Mouse (Mus musculus): Measurements from ENCODE around the gene Uxs1. TPM values are rescaled to one million over a fixed set of nuclear protein-coding genes. Genes with fewer than 3 reads are reported as not detected.

Uxs1 gene
- polyA plus RNA-seq (2015; fragmentation: Nextera tagmentation; extraction: Ambion mirVana): 20.2 and 21.3 TPM in 2 replicates

- peak within 1 kb of the TSS; percentile 93 for H3K4me3 ChIP-seq (replicated peaks; ENCODE audit: low read length)
- H3K36me3 ChIP-seq (ENCODE audit: control insufficient read depth, insufficient read depth, low read length): no peaks in the 10 kb centered on the region
- H3K9ac ChIP-seq (ENCODE audit: low read length): peak within 1 kb of the TSS; percentile 86
- peak within 1 kb of the TSS; percentile 97 for H3K4me2 ChIP-seq (ENCODE audit: low read depth, low read length)
- peak within 1 kb of the TSS; percentile 82 for H3K27ac ChIP-seq (ENCODE audit: low read length)
- under 1% methylated on average over 41 of the region's 41 CpGs for WGBS
- peak; percentile 98 for ATAC-seq (ENCODE audit: insufficient read depth, low FRiP score)
- H3K27me3 ChIP-seq (ENCODE audit: control insufficient read depth, insufficient read depth, low read length): no peaks in the 10 kb centered on the region
- H3K4me1 ChIP-seq (ENCODE audit: control insufficient read depth, insufficient read depth, low read length): peaks cover 9% of the 10 kb centered on the region
- H3K9me3 ChIP-seq (replicated peaks; ENCODE audit: control insufficient read depth, low read length): no peaks in the 10 kb centered on the region
Observed at GRCm38 (mm10) chr1:43827763-43828194, at the start of gene Uxs1. Gene Uxs1, minus strand, starts transcription at chr1:43827800.

GRCm38 (mm10) chr1:43877233-43877632 lies 49.6 kb upstream of the Uxs1 start:
- H3K4me3 ChIP-seq (replicated peaks; ENCODE audit: low read length): no peak overlapping the region
- no peaks in the 10 kb centered on the region for H3K27me3 ChIP-seq (ENCODE audit: control insufficient read depth, insufficient read depth, low read length)
- H3K36me3 ChIP-seq (ENCODE audit: control insufficient read depth, insufficient read depth, low read length): no peaks in the 10 kb centered on the region
- no peak overlapping the region for H3K4me2 ChIP-seq (ENCODE audit: low read depth, low read length)
- WGBS: 88% methylated on average over 6 of the region's 6 CpGs
- H3K27ac ChIP-seq (ENCODE audit: low read length): no peak overlapping the region
- ATAC-seq (ENCODE audit: insufficient read depth, low FRiP score): no peak
- no peak overlapping the region for H3K9ac ChIP-seq (ENCODE audit: low read length)
- no peaks in the 10 kb centered on the region for H3K9me3 ChIP-seq (replicated peaks; ENCODE audit: control insufficient read depth, low read length)
- no peaks in the 10 kb centered on the region for H3K4me1 ChIP-seq (ENCODE audit: control insufficient read depth, insufficient read depth, low read length)

GRCm38 (mm10) chr1:43871116-43871515 lies 43.5 kb upstream of the Uxs1 start:
- Histone ChIP-seq H3K36me3 (ENCODE audit: control insufficient read depth, insufficient read depth, low read length) (no peaks in the 10 kb centered on the region), H3K4me2 (ENCODE audit: low read depth, low read length) (no peak overlapping the region), H3K9ac (ENCODE audit: low read length) (no peak overlapping the region), H3K27ac (ENCODE audit: low read length) (no peak overlapping the region), H3K9me3 (replicated peaks; ENCODE audit: control insufficient read depth, low read length) (no peaks in the 10 kb centered on the region), H3K4me1 (ENCODE audit: control insufficient read depth, insufficient read depth, low read length) (0 out of 2 replicates have a peak, but pooled peaks cover 3% of the 10 kb centered on the region), H3K4me3 (replicated peaks; ENCODE audit: low read length) (no peak overlapping the region), H3K27me3 (ENCODE audit: control insufficient read depth, insufficient read depth, low read length) (no peaks in the 10 kb centered on the region)
- no peak for ATAC-seq (ENCODE audit: insufficient read depth, low FRiP score)

GRCm38 (mm10) chr1:43868510-43868909 lies 40.9 kb upstream of the Uxs1 start:
- Histone ChIP-seq H3K36me3 (ENCODE audit: control insufficient read depth, insufficient read depth, low read length) (no peaks in the 10 kb centered on the region), H3K9me3 (replicated peaks; ENCODE audit: control insufficient read depth, low read length) (no peaks in the 10 kb centered on the region), H3K4me1 (ENCODE audit: control insufficient read depth, insufficient read depth, low read length) (0 out of 2 replicates have a peak, but pooled peaks cover 3% of the 10 kb centered on the region), H3K27ac (ENCODE audit: low read length) (no peak overlapping the region), H3K27me3 (ENCODE audit: control insufficient read depth, insufficient read depth, low read length) (no peaks in the 10 kb centered on the region), H3K9ac (ENCODE audit: low read length) (no peak overlapping the region), H3K4me2 (ENCODE audit: low read depth, low read length) (no peak overlapping the region), H3K4me3 (replicated peaks; ENCODE audit: low read length) (no peak overlapping the region)
- WGBS: 40% methylated on average over 1 of the region's 1 CpGs
- ATAC-seq (ENCODE audit: insufficient read depth, low FRiP score): no peak

GRCm38 (mm10) chr1:43864758-43865157 lies 37.2 kb upstream of the Uxs1 start:
- Histone ChIP-seq H3K9me3 (replicated peaks; ENCODE audit: control insufficient read depth, low read length) (no peaks in the 10 kb centered on the region), H3K4me2 (ENCODE audit: low read depth, low read length) (no peak overlapping the region), H3K27ac (ENCODE audit: low read length) (no peak overlapping the region), H3K36me3 (ENCODE audit: control insufficient read depth, insufficient read depth, low read length) (no peaks in the 10 kb centered on the region), H3K4me1 (ENCODE audit: control insufficient read depth, insufficient read depth, low read length) (no peaks in the 10 kb centered on the region), H3K9ac (ENCODE audit: low read length) (no peak overlapping the region), H3K4me3 (replicated peaks; ENCODE audit: low read length) (no peak overlapping the region), H3K27me3 (ENCODE audit: control insufficient read depth, insufficient read depth, low read length) (no peaks in the 10 kb centered on the region)
- ATAC-seq (ENCODE audit: insufficient read depth, low FRiP score): no peak

GRCm38 (mm10) chr1:43862614-43863013 lies 35.0 kb upstream of the Uxs1 start:
- no peak overlapping the region for H3K27ac ChIP-seq (ENCODE audit: low read length)
- WGBS: 87% methylated on average over 4 of the region's 4 CpGs
- no peak overlapping the region for H3K4me2 ChIP-seq (ENCODE audit: low read depth, low read length)
- no peak for ATAC-seq (ENCODE audit: insufficient read depth, low FRiP score)
- H3K9me3 ChIP-seq (replicated peaks; ENCODE audit: control insufficient read depth, low read length): no peaks in the 10 kb centered on the region
- H3K36me3 ChIP-seq (ENCODE audit: control insufficient read depth, insufficient read depth, low read length): no peaks in the 10 kb centered on the region
- no peaks in the 10 kb centered on the region for H3K27me3 ChIP-seq (ENCODE audit: control insufficient read depth, insufficient read depth, low read length)
- no peak overlapping the region for H3K4me3 ChIP-seq (replicated peaks; ENCODE audit: low read length)
- no peak overlapping the region for H3K9ac ChIP-seq (ENCODE audit: low read length)
- H3K4me1 ChIP-seq (ENCODE audit: control insufficient read depth, insufficient read depth, low read length): no peaks in the 10 kb centered on the region

GRCm38 (mm10) chr1:43858988-43859387 lies 31.4 kb upstream of the Uxs1 start:
- H3K9ac ChIP-seq (ENCODE audit: low read length): no peak overlapping the region
- H3K36me3 ChIP-seq (ENCODE audit: control insufficient read depth, insufficient read depth, low read length): no peaks in the 10 kb centered on the region
- no peaks in the 10 kb centered on the region for H3K9me3 ChIP-seq (replicated peaks; ENCODE audit: control insufficient read depth, low read length)
- no peaks in the 10 kb centered on the region for H3K27me3 ChIP-seq (ENCODE audit: control insufficient read depth, insufficient read depth, low read length)
- no peak for ATAC-seq (ENCODE audit: insufficient read depth, low FRiP score)
- H3K27ac ChIP-seq (ENCODE audit: low read length): no peak overlapping the region
- H3K4me1 ChIP-seq (ENCODE audit: control insufficient read depth, insufficient read depth, low read length): no peaks in the 10 kb centered on the region
- no peak overlapping the region for H3K4me2 ChIP-seq (ENCODE audit: low read depth, low read length)
- 50% methylated on average over 5 of the region's 5 CpGs for WGBS
- H3K4me3 ChIP-seq (replicated peaks; ENCODE audit: low read length): no peak overlapping the region

- no peak overlapping the region for H3K27ac ChIP-seq (ENCODE audit: low read length)
- 72% methylated on average over 1 of the region's 1 CpGs for WGBS
- H3K4me3 ChIP-seq (replicated peaks; ENCODE audit: low read length): no peak overlapping the region
- no peaks in the 10 kb centered on the region for H3K9me3 ChIP-seq (replicated peaks; ENCODE audit: control insufficient read depth, low read length)
- no peak overlapping the region for H3K4me2 ChIP-seq (ENCODE audit: low read depth, low read length)
- H3K27me3 ChIP-seq (ENCODE audit: control insufficient read depth, insufficient read depth, low read length): no peaks in the 10 kb centered on the region
- H3K9ac ChIP-seq (ENCODE audit: low read length): no peak overlapping the region
- no peaks in the 10 kb centered on the region for H3K4me1 ChIP-seq (ENCODE audit: control insufficient read depth, insufficient read depth, low read length)
- H3K36me3 ChIP-seq (ENCODE audit: control insufficient read depth, insufficient read depth, low read length): no peaks in the 10 kb centered on the region
- no peak for ATAC-seq (ENCODE audit: insufficient read depth, low FRiP score)
Observed at GRCm38 (mm10) chr1:43857656-43858055, 30.1 kb upstream of the Uxs1 start.

GRCm38 (mm10) chr1:43855591-43855990 lies 28.0 kb upstream of the Uxs1 start:
- Histone ChIP-seq H3K4me1 (ENCODE audit: control insufficient read depth, insufficient read depth, low read length) (no peaks in the 10 kb centered on the region), H3K36me3 (ENCODE audit: control insufficient read depth, insufficient read depth, low read length) (no peaks in the 10 kb centered on the region), H3K27ac (ENCODE audit: low read length) (no peak overlapping the region), H3K9ac (ENCODE audit: low read length) (no peak overlapping the region), H3K4me2 (ENCODE audit: low read depth, low read length) (no peak overlapping the region), H3K27me3 (ENCODE audit: control insufficient read depth, insufficient read depth, low read length) (no peaks in the 10 kb centered on the region), H3K9me3 (replicated peaks; ENCODE audit: control insufficient read depth, low read length) (no peaks in the 10 kb centered on the region), H3K4me3 (replicated peaks; ENCODE audit: low read length) (no peak overlapping the region)
- ATAC-seq (ENCODE audit: insufficient read depth, low FRiP score): no peak
- WGBS: 40% methylated on average over 1 of the region's 1 CpGs

- H3K27me3 ChIP-seq (ENCODE audit: control insufficient read depth, insufficient read depth, low read length): no peaks in the 10 kb centered on the region
- no peak overlapping the region for H3K4me3 ChIP-seq (replicated peaks; ENCODE audit: low read length)
- H3K9me3 ChIP-seq (replicated peaks; ENCODE audit: control insufficient read depth, low read length): no peaks in the 10 kb centered on the region
- no peak overlapping the region for H3K9ac ChIP-seq (ENCODE audit: low read length)
- no peaks in the 10 kb centered on the region for H3K4me1 ChIP-seq (ENCODE audit: control insufficient read depth, insufficient read depth, low read length)
- no peak for ATAC-seq (ENCODE audit: insufficient read depth, low FRiP score)
- no peak overlapping the region for H3K27ac ChIP-seq (ENCODE audit: low read length)
- 75% methylated on average over 2 of the region's 2 CpGs for WGBS
- no peak overlapping the region for H3K4me2 ChIP-seq (ENCODE audit: low read depth, low read length)
- H3K36me3 ChIP-seq (ENCODE audit: control insufficient read depth, insufficient read depth, low read length): no peaks in the 10 kb centered on the region
Observed at GRCm38 (mm10) chr1:43843398-43843797, 15.8 kb upstream of the Uxs1 start.
